Mouse (Mus musculus): ENCODE data around the gene Errfi1. TPM values are rescaled to one million over a fixed set of nuclear protein-coding genes. Genes with fewer than 3 reads are reported as not detected.

Gene Errfi1
- polyA plus RNA-seq, 1 experiment = not detected

GRCm38 (mm10) chr4:150836961-150837360, 16.8 kb upstream of the Errfi1 start:
- 89% methylated on average over 12 of the region's 12 CpGs for WGBS
- no peak for TF ChIP-seq POLR2A (IDR thresholded peaks at IDR 0.05; ENCODE audit: insufficient read depth, low read depth, low read length)
- TF ChIP-seq CTCF (IDR thresholded peaks at IDR 0.05; ENCODE audit: insufficient read depth, low read depth, low read length) = no peak
- Histone ChIP-seq H3K4me3 (ENCODE audit: insufficient read depth, low read depth, low read length) (no peak overlapping the region), H3K4me1 (ENCODE audit: control insufficient read depth, insufficient read depth, low read length) (0 out of 2 replicates have a peak, but pooled peaks cover 2% of the 10 kb centered on the region), H3K27ac (ENCODE audit: insufficient read depth, low read depth, low read length) (no peak overlapping the region)

- Histone ChIP-seq H3K27ac (ENCODE audit: insufficient read depth, low read depth, low read length) (no peak overlapping the region), H3K4me1 (ENCODE audit: control insufficient read depth, insufficient read depth, low read length) (0 out of 2 replicates have a peak, but pooled peaks cover 2% of the 10 kb centered on the region), H3K4me3 (ENCODE audit: insufficient read depth, low read depth, low read length) (no peak overlapping the region)
- TF ChIP-seq CTCF (IDR thresholded peaks at IDR 0.05; ENCODE audit: insufficient read depth, low read depth, low read length) = no peak
- TF ChIP-seq POLR2A (IDR thresholded peaks at IDR 0.05; ENCODE audit: insufficient read depth, low read depth, low read length) = no peak
- WGBS = 88% methylated on average over 6 of the region's 6 CpGs
Observed at GRCm38 (mm10) chr4:150837458-150837857, 16.3 kb upstream of the Errfi1 start.

GRCm38 (mm10) chr4:150842045-150842444, 11.7 kb upstream of the Errfi1 start:
- WGBS = 86% methylated on average over 5 of the region's 5 CpGs
- Histone ChIP-seq H3K4me1 (ENCODE audit: control insufficient read depth, insufficient read depth, low read length) (peaks cover 7% of the 10 kb centered on the region; the same call in 1 of the 2 replicates), H3K4me3 (ENCODE audit: insufficient read depth, low read depth, low read length) (no peak overlapping the region), H3K27ac (ENCODE audit: insufficient read depth, low read depth, low read length) (no peak overlapping the region)
- no peak for TF ChIP-seq CTCF (IDR thresholded peaks at IDR 0.05; ENCODE audit: insufficient read depth, low read depth, low read length)
- no peak for TF ChIP-seq POLR2A (IDR thresholded peaks at IDR 0.05; ENCODE audit: insufficient read depth, low read depth, low read length)

GRCm38 (mm10) chr4:150843181-150843580, 10.5 kb upstream of the Errfi1 start:
- no peak overlapping the region for H3K27ac ChIP-seq (ENCODE audit: insufficient read depth, low read depth, low read length)
- TF ChIP-seq POLR2A (IDR thresholded peaks at IDR 0.05; ENCODE audit: insufficient read depth, low read depth, low read length) (no peak), CTCF (IDR thresholded peaks at IDR 0.05; ENCODE audit: insufficient read depth, low read depth, low read length) (no peak)
- WGBS = 86% methylated on average over 7 of the region's 7 CpGs
- H3K4me1 ChIP-seq (ENCODE audit: control insufficient read depth, insufficient read depth, low read length) = peaks cover 7% of the 10 kb centered on the region; the same call in 1 of the 2 replicates
- no peak overlapping the region for H3K4me3 ChIP-seq (ENCODE audit: insufficient read depth, low read depth, low read length)

- Histone ChIP-seq H3K4me3 (ENCODE audit: insufficient read depth, low read depth, low read length) (no peak overlapping the region), H3K27ac (ENCODE audit: insufficient read depth, low read depth, low read length) (no peak overlapping the region), H3K4me1 (ENCODE audit: control insufficient read depth, insufficient read depth, low read length) (peaks cover 8% of the 10 kb centered on the region; the same call in 1 of the 2 replicates)
- no peak for TF ChIP-seq POLR2A (IDR thresholded peaks at IDR 0.05; ENCODE audit: insufficient read depth, low read depth, low read length)
- no peak for TF ChIP-seq CTCF (IDR thresholded peaks at IDR 0.05; ENCODE audit: insufficient read depth, low read depth, low read length)
- WGBS = 35% methylated on average over 8 of the region's 8 CpGs
Observed at GRCm38 (mm10) chr4:150846316-150846715, 7.4 kb upstream of the Errfi1 start.

GRCm38 (mm10) chr4:150849964-150850363, 3.8 kb upstream of the Errfi1 start:
- WGBS = 25% methylated on average over 10 of the region's 10 CpGs
- H3K4me1 ChIP-seq (ENCODE audit: control insufficient read depth, insufficient read depth, low read length) = peaks cover 16% of the 10 kb centered on the region
- no peak overlapping the region for H3K27ac ChIP-seq (ENCODE audit: insufficient read depth, low read depth, low read length)
- TF ChIP-seq POLR2A (IDR thresholded peaks at IDR 0.05; ENCODE audit: insufficient read depth, low read depth, low read length) (no peak), CTCF (IDR thresholded peaks at IDR 0.05; ENCODE audit: insufficient read depth, low read depth, low read length) (no peak)
- H3K4me3 ChIP-seq (ENCODE audit: insufficient read depth, low read depth, low read length) = no peak overlapping the region

- WGBS = 96% methylated on average over 4 of the region's 4 CpGs
- H3K27ac ChIP-seq (ENCODE audit: insufficient read depth, low read depth, low read length) = no peak overlapping the region
- H3K4me1 ChIP-seq (ENCODE audit: control insufficient read depth, insufficient read depth, low read length) = peaks cover 16% of the 10 kb centered on the region
- no peak for TF ChIP-seq CTCF (IDR thresholded peaks at IDR 0.05; ENCODE audit: insufficient read depth, low read depth, low read length)
- TF ChIP-seq POLR2A (IDR thresholded peaks at IDR 0.05; ENCODE audit: insufficient read depth, low read depth, low read length) = no peak
- H3K4me3 ChIP-seq (ENCODE audit: insufficient read depth, low read depth, low read length) = no peak overlapping the region
Observed at GRCm38 (mm10) chr4:150850893-150851292, 2.8 kb upstream of the Errfi1 start.

GRCm38 (mm10) chr4:150852045-150852444, 1.7 kb upstream of the Errfi1 start:
- WGBS = 49% methylated on average over 8 of the region's 8 CpGs
- Histone ChIP-seq H3K27ac (ENCODE audit: insufficient read depth, low read depth, low read length) (no peak overlapping the region), H3K4me1 (ENCODE audit: control insufficient read depth, insufficient read depth, low read length) (peaks cover 11% of the 10 kb centered on the region), H3K4me3 (ENCODE audit: insufficient read depth, low read depth, low read length) (no peak overlapping the region)
- no peak for TF ChIP-seq POLR2A (IDR thresholded peaks at IDR 0.05; ENCODE audit: insufficient read depth, low read depth, low read length)
- TF ChIP-seq CTCF (IDR thresholded peaks at IDR 0.05; ENCODE audit: insufficient read depth, low read depth, low read length) = no peak

- Histone ChIP-seq H3K4me3 (ENCODE audit: insufficient read depth, low read depth, low read length) (no peak overlapping the region), H3K27ac (ENCODE audit: insufficient read depth, low read depth, low read length) (no peak overlapping the region), H3K4me1 (ENCODE audit: control insufficient read depth, insufficient read depth, low read length) (peaks cover 11% of the 10 kb centered on the region)
- 40% methylated on average over 4 of the region's 4 CpGs for WGBS
- TF ChIP-seq CTCF (IDR thresholded peaks at IDR 0.05; ENCODE audit: insufficient read depth, low read depth, low read length) = no peak
- TF ChIP-seq POLR2A (IDR thresholded peaks at IDR 0.05; ENCODE audit: insufficient read depth, low read depth, low read length) = no peak
Observed at GRCm38 (mm10) chr4:150852479-150852878, 1.2 kb upstream of the Errfi1 start.

GRCm38 (mm10) chr4:150854839-150855246, 1.1 kb downstream of the Errfi1 start:
- Histone ChIP-seq H3K4me1 (ENCODE audit: control insufficient read depth, insufficient read depth, low read length) (peaks cover 8% of the 10 kb centered on the region), H3K27ac (ENCODE audit: insufficient read depth, low read depth, low read length) (peak overlapping the region; percentile 59), H3K4me3 (ENCODE audit: insufficient read depth, low read depth, low read length) (peak overlapping the region; percentile 77)
- under 1% methylated on average over 59 of the region's 59 CpGs for WGBS
- TF ChIP-seq CTCF (IDR thresholded peaks at IDR 0.05; ENCODE audit: insufficient read depth, low read depth, low read length) (peak; percentile 50; the same call in 1 of the 2 replicates), POLR2A (IDR thresholded peaks at IDR 0.05; ENCODE audit: insufficient read depth, low read depth, low read length) (peak; percentile 100)
